Mouse (Mus musculus) neural tube, embryonic 12.5 days (tissue): ENCODE measurements at regions not wholly inside any gene's neighbourhood (a gene's known extent, or its start where the extent isn't known, plus 50 kb on each side); places are given as distances from the start of the nearest gene placed in this dataset.

Experiments
- ATAC-seq: fragments of 200-750 bp; cut with Nextera tagmentation; 2 replicates; pipeline ENCODE4 v1.8.0; 2017; ENCODE audit warnings: low read depth, mild to moderate bottlenecking, moderate TSS enrichment, moderate library complexity; ENCODE audit not compliant: low FRiP score
- H3K27ac ChIP-seq: fragments of 300-500 bp; sonication (generic); 2 replicates; pipeline ENCODE4 v1.5.1; 2016
- H3K27me3 ChIP-seq: fragments of 300-500 bp; sonication (generic); replicated peaks from 2 replicates; pipeline ENCODE4 v1.6.1; 2016; ENCODE audit warnings: mild to moderate bottlenecking
- H3K36me3 ChIP-seq: fragments of 300-500 bp; sonication (generic); 2 replicates; pipeline ENCODE4 v1.6.1; 2016; ENCODE audit warnings: mild to moderate bottlenecking
- H3K4me1 ChIP-seq: fragments of 300-500 bp; sonication (generic); 2 replicates; pipeline ENCODE4 v1.6.1; 2016
- H3K4me2 ChIP-seq: fragments of 300-500 bp; sonication (generic); replicated peaks from 2 replicates; pipeline ENCODE4 v1.6.1; 2016; ENCODE audit warnings: mild to moderate bottlenecking
- H3K4me3 ChIP-seq: fragments of 300-500 bp; sonication (generic); 2 replicates; pipeline ENCODE4 v1.5.1; 2016
- H3K9ac ChIP-seq: fragments of 300-500 bp; sonication (generic); 2 replicates; pipeline ENCODE4 v1.6.1; 2016; ENCODE audit warnings: mild to moderate bottlenecking
- H3K9me3 ChIP-seq: fragments of 300-500 bp; sonication (generic); 2 replicates; pipeline ENCODE4 v1.6.1; 2016; ENCODE audit warnings: mild to moderate bottlenecking
- WGBS: fragments of 180-500 bp; shearing (Covaris S2); methylation state at CpG from one replicate; pipeline ENCODE4 v1.1.7; 2016; 5-methylcytosine and 5-hydroxymethylcytosine counted together

DNA sequence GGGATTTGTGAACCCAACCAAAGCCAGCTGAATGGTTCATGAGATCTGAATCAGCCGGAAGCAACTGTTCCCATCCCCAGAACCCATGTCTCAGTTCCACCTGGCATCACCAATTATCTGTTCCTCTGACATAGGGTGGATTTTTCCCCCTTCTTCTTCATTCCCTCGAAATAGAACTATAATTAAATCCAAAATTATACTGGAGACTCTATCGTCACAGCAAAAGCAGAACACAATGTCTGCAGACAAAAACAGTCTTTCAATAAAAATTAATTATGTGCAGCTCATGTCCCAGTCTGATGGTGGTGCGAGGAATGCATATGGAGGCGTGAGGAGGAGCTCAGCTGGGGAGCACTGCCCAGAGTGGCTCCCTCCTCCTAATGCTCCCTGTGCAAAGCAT, 280.4 kb downstream of the Emp1 start:
- WGBS: 86% methylated on average over 5 of the region's 5 CpGs

DNA sequence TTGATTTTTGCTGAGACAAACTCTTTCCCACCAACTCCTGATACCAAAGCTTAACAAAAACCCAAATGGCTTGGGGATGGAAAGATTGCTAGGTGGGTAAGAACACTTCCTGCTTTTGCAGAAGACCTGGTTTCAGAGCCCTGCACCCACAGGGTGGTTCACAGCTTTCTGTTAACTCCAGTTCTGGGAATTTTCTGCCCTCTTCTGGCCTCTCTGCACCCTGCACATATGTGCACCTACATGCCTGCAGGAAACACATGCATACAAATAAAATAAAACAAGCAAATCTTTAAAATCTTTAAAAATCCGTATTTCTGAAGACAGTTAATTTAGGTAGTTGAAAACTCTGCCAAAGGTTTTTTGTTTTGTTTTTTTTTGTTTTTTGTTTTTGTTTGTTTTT, 283.8 kb downstream of the Emp1 start:
- ATAC-seq: no peak
- WGBS: 72% methylated on average over 1 of the region's 1 CpGs

More for the DNA sequence above, 280.4 kb downstream of the Emp1 start:
- Histone ChIP-seq H3K4me3 (no peak overlapping the region), H3K36me3 (no peaks in the 10 kb centered on the region), H3K9ac (no peak overlapping the region), H3K4me2 (no peak overlapping the region), H3K27me3 (no peaks in the 10 kb centered on the region), H3K4me1 (no peaks in the 10 kb centered on the region), H3K9me3 (no peaks in the 10 kb centered on the region), H3K27ac (no peak overlapping the region)
- ATAC-seq: no peak

DNA sequence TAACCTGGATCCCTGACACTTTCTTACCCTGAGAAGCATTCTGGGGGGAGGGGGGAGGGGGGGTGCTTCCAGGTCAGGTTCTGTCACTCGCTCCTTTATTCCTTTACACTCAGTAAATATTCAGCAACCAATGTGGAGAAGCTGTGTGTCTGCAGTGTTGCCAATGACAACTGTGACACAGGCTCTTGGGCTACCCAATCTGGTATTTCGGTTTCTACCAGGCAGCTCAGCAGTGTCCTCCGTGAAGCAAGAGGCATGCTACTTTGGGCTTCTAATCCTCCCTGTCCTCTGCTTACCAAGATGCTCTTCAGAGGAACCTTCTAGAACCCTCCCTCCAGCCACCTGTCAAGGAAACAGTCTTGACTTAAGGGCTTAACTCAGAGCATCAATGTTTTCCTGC, 290.7 kb downstream of the Emp1 start:
- Histone ChIP-seq H3K27ac (no peak overlapping the region), H3K4me2 (no peak overlapping the region), H3K4me1 (no peaks in the 10 kb centered on the region), H3K36me3 (no peaks in the 10 kb centered on the region), H3K9me3 (no peaks in the 10 kb centered on the region), H3K4me3 (no peak overlapping the region), H3K9ac (no peak overlapping the region), H3K27me3 (no peaks in the 10 kb centered on the region)
- no peak for ATAC-seq
- 93% methylated on average over 3 of the region's 3 CpGs for WGBS

More for the DNA sequence above, 283.8 kb downstream of the Emp1 start:
- no peaks in the 10 kb centered on the region for H3K4me1 ChIP-seq
- no peaks in the 10 kb centered on the region for H3K9me3 ChIP-seq
- H3K4me2 ChIP-seq: no peak overlapping the region
- no peaks in the 10 kb centered on the region for H3K27me3 ChIP-seq
- H3K9ac ChIP-seq: no peak overlapping the region
- no peak overlapping the region for H3K4me3 ChIP-seq
- no peaks in the 10 kb centered on the region for H3K36me3 ChIP-seq
- no peak overlapping the region for H3K27ac ChIP-seq

DNA sequence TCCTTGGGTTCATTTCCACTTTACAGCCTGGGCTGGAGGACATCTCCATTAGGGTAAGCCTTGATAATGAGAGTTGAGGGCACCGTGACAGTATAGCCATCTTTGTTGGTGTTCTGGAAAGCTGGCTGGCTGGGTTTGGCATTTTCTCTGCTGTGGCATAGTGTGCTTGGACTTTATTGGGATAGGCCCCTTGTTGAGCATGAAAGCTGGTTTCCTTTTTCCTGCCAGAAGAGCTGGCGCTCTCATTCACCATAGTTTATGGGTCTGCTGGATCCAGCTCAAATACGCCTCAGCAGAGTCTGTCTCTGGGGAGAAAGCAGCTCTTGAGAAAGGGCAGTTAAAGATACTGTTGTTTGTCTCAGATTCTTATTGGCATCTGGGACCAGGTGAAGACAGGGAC, 300.0 kb downstream of the Emp1 start:
- no peak overlapping the region for H3K9ac ChIP-seq
- no peak overlapping the region for H3K27ac ChIP-seq
- 81% methylated on average over 3 of the region's 3 CpGs for WGBS
- no peak for ATAC-seq
- no peaks in the 10 kb centered on the region for H3K36me3 ChIP-seq
- no peaks in the 10 kb centered on the region for H3K9me3 ChIP-seq
- no peaks in the 10 kb centered on the region for H3K4me1 ChIP-seq
- H3K4me2 ChIP-seq: no peak overlapping the region
- H3K4me3 ChIP-seq: no peak overlapping the region
- H3K27me3 ChIP-seq: no peaks in the 10 kb centered on the region

DNA sequence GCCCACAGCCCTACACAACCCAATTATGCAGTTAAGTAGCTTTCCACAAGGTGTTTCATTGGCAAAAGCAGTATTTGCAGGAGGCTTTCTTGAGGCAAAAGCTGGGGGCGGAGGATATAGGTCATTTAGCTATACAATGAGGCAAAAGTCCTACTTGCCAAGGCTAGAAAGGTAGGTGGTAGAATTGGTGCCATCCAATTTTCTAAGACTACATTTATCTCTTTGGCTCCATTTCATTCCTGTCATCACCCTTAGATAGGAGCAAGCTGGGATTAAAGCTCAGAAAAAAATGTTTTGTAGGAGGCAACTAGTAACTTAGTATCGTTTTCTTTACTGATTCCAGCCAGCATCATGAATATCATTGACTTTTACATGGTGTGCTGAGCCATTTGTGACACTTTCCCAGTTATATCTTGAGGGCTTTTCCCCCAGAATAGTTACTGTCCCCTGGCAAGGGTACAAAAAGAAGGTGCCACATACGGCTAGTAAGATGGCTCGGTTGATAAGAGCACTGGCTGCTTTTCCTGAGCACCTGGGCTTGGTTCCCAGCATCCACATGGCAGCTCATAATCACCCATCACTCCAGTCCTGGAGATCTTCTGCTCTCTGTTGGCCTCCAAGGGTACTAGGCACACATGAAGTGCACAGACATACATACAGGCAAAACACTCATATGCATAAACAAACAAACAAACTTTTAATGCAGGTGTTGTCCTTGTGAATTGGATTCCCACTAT, 300.6 kb downstream of the Emp1 start:
- Histone ChIP-seq H3K27me3 (no peaks in the 10 kb centered on the region), H3K9ac (no peak overlapping the region), H3K9me3 (no peaks in the 10 kb centered on the region), H3K4me1 (no peaks in the 10 kb centered on the region), H3K4me3 (no peak overlapping the region), H3K36me3 (no peaks in the 10 kb centered on the region), H3K27ac (no peak overlapping the region), H3K4me2 (no peak overlapping the region)
- ATAC-seq: no peak
- WGBS: 86% methylated on average over 4 of the region's 4 CpGs
